Mouse (Mus musculus): ENCODE results near the gene Rps6kb1.

DNA sequence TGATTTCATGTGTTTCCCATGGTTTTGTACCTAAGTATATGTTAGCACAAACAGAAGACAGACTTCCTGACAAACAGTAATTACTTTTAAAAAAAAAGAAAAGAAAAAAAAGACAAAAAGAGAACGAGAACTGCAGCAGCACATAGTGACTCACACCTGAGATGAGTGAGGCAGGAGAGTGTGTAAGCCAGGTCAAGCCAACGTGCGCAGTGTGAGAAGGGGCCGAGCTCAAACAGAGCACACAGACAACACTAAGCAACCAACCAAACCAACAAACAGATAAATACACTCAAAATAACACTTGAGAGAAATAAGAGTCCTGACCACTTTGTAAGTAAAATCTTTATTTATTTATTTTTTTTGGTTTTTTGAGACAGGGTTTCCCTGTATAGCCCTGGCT lies 45.5 kb upstream of the Rps6kb1 start:
- TF ChIP-seq CTCF (IDR thresholded peaks at IDR 0.05; ENCODE audit: extremely low read depth, insufficient read depth, low read length), result no peak
- no peak for TF ChIP-seq POLR2A (IDR thresholded peaks at IDR 0.05; ENCODE audit: extremely low read depth, insufficient read depth, low read length)

Data from cortical plate, adult 2 months (tissue).